Mouse (Mus musculus) adrenal gland, postnatal 10 days (tissue): ENCODE measurements around the gene Mbd5. TPM values are rescaled to one million over a fixed set of nuclear protein-coding genes. Genes with fewer than 3 reads are reported as not detected.

Source experiments
- DNase-seq: peaks from one replicate; pipeline ENCODE4 v3.0.0; 2021; ENCODE audit warnings: mixed read lengths
- total RNA-seq, 2 experiments: library from RNA; stranded (reverse); gene quantifications; 2 replicates each; pipeline ENCODE4 v1.2.3; 2021

Mbd5 gene
- total RNA-seq, 2 experiments from 2014 or later = 42.2 to 44.1 TPM

DNA sequence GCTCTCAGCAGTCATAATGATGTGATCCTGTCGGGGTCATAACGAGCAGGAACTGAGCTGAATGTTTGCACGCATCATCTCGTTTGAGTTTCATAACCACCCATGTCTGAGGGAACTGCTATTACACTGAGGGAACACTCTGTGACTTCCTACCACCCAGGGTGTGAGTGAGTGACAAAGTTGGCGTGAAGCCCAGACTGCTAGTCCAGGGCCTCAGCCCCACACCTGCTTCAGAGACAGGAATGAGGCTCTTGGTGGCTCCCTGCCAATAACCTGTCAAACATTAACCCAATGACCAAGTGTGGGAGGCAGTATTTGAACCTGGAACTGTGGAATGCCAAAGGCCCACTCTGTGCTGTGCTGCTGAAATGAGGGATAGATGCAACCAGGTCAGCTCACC is 400.5 kb downstream of the Mbd5 start:
- DNase-seq = peak; percentile 21

DNA sequence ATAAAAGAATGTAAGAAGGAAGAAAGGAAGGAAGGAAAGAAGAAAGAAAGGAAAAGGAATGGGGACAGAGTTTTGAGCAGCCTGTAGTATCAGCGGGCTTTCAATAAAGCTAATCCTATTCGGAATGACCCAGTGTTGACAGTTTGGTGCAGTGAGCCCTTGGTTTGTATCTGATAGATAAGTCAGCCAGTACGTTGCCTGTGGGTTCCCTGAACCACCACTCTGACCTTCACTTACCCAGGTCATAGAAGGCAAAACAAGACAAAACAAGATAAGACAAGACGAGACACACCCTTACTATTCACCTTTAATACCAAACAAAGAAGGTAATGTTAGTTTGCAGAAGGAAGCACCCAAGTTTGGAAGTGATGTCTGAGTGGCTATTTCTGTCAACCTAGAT is 401.5 kb downstream of the Mbd5 start:
- DNase-seq = no peak

DNA sequence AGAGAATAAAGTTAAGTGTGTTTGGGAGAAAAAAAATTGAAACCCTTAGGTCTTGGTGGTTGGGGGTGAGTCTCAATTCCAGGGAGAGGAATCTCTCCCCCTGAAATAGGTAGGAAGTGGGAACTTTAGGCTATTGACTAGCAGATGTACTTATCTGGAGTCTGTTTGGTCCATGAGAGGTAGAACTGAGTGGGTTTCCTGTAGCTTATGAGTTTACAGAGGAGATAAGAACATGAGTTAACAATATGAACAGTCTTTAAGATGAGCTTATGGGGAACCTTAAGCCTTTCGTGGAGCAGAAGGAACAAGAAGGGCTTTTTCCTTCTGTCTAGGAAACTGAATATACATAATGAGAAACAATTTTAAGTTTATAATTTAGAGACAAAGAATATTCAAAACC is 404.8 kb downstream of the Mbd5 start:
- DNase-seq = no peak

DNA sequence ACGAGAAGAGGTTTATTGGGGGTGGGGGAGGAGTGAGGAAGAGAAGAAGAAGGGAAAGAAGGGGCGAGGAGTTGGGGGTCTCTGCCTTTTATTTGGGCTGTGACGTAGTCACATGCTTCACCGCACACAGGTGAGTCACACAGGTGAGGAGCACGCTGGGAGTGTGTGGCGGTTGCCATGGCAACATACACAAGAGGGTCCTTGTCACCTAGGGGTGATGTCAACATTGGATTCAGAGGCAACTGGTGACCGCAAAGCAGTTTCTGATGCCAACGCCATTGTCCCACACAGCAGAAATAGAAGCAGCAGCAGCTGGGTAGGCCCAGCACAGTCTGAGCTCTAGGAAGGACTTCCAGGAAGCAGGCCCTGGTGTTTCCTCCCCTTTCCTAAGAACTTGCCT is 406.6 kb downstream of the Mbd5 start:
- no peak for DNase-seq

DNA sequence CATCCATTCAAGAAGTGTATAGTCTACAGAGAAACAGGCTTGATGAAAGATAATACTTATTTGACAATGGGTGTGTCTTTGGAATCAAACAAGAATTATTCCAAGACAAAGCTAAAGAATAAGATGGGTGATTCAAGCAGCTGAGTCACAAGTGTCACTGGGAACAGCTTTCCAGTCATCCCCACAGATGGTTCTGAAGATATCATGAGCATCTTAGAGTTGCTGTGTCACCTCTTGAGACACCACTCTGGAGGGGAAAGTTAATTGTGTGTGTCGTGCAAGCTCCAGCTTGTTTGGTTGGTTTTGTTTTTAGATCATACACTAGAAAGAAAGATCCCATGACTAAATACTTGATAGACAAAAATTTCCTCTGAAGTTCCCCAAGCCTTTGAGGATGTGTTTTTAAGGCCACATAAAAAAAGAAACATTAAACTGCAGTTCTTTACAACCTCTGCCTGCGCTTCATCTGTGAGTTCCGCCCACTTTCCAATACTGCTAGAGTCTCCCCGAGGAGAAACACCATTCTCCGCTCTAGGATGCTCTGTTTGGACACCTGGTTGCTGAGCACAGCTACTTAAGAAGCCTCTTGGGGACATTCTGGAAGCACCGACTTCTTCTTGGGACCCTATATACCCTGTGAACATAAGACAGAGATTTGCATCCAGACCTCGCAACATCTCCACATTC is 409.0 kb downstream of the Mbd5 start:
- no peak for DNase-seq

DNA sequence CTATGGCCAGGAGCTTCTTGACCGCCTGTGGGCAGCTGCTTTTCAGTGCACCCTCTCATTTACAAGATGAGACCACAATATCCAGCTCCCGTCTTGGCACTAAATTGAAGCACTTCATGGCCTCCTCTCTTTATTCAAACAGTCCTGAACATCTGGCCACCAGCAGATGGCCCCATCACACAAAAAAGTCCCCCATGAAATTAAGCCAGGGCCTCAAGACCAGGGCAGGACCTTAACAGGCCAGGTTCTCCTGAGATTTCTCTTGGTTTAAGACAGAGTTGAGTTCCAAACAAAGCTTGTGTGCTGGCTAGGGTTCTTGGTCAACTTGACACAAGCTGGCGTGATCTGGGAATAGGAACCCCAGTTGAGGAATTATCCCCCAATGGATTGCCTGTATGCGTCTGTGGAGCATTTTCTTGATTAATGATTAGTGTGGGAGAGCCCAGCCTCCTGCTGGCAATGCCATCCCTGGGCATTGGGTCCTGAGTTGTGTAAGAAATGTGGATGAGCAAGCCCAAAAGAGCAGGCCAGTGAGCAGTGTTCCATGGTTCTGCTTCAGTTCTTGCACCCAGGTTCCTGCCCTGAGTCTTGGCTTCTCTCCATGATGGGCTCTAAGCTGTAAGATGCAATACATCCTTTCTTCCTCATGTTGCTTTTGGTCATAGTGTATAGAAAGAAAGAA is 409.7 kb downstream of the Mbd5 start:
- DNase-seq = peak; percentile 51

DNA sequence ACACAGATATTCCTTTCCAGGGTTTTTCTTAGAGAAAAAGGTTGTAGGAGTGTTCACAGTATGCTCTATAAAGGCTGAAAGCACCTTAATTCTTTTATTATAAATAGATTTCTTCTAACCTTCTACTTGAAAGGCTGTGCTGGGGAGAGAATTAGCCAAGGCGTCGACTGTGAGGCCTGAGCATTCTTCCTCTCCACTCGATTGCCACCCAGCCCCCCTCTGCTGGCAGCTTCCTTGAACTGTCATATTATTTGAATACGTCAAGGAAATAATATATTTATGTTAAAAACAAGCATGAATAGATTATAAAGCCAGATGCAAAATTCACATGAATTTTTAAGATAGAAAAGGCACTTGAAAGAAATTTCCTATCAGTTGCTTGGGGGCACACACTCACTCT is 410.4 kb downstream of the Mbd5 start:
- DNase-seq = no peak

DNA sequence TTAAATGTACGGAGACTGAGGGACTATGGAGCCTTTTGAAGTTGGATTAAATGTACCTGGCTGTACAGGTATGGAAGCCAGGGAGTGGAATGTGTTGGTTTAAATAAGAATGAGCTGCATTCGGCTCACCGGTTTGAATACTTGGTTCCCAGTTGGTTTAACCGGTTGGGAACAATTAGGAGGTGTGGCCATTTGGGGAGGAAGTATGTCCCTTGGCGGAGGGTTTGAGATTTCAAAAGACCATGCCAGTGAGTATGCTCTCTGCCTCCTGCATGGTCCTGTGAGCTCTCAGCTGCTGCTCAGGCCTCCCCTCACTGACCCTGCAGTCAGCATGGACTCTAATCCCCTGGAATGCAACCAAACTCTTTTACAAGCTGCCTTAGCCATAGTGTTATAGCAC is 415.2 kb downstream of the Mbd5 start:
- DNase-seq = no peak

DNA sequence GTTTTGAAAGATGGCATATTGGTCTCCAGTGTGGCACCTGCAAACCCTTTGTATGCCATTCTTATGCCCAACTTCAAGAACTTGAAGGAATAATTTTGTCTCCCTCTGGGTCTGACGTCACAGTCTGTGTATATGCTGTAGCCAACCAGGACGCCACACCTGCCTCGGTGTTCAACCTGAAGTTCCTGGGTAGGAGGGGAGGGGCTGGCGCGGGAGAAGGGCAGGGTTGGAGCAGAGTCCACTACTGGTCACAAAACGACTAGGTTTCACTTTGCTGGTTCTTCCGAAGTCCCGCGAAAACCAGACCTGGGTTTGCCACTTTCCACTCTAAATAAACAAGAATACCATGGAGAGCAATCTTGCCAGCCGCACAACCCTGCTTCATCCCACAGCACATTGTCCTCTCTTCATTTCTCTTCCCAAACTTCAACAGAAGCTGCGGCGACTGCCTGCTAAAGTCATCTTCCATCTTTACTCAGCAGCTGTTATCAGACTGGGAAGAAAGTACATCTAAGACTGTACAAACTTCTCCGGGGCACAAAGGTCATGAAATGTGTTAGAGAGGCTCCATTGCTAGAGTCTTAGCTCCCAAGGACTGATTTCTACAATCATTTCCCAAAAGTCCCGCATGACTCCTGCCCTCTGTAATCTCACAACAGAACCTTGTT is 417.7 kb downstream of the Mbd5 start:
- no peak for DNase-seq

DNA sequence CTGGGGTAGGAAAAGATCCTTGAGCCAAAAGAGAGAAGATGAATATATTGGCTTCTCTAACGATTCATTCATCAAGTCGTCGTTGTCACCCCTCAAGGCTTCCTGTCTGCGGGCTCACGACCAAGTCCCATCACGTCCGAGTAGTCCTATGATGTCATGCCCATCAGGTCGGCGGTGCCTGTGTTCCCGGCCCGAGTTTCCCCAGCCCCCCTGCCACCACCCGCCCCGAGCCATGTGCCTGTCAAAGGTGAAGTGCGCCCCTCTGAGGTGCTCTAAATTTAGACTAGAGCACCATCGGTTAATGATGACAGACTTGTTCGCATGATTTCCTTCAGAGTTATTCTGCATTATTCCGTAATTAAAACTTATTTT is 418.2 kb downstream of the Mbd5 start:
- peak; percentile 30 for DNase-seq

DNA sequence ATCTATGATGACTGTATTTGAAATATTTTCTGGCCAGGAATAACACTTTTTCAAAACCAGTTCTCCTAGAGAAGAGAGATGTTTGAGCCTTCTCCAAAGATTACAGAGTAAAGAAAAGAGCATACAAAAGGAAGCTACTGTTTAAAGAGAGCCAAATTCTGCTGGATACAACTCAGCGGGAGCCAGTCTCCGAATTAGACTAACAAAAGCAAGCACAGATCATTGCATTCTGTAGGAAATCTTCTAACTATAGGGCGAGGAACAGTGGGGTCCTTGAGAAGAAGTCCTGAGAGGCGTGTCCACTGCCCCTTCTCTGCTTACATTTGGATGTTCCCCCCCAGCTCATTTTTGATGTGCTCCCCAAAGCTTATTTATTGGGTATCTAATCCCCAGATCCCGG is 422.3 kb downstream of the Mbd5 start:
- DNase-seq = no peak

DNA sequence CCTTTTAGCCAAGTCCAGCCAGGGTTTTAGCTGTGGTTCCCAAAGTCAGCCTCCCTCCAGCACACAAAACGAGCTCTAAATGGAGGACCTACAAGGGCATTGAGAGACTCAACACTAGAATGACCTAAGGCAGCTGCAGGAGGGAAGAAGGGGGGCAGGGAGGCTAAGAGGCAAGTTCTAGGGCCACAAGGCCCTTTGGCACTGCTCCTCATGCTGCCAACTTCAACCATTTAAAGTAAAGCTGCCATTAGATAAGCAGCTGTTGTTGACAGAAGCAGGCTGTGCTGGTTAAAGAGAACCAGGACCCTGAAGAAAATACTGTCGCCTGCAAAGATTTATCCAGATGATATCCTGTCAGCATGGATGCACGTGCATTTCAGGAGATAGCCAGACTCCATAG is 423.3 kb downstream of the Mbd5 start:
- no peak for DNase-seq

Other genes starting within 250 kb of the Mbd5 start
- gene Acvr2a, start 135.4 kb upstream of the Mbd5 start, total RNA-seq = 10 to 100 TPM; 18.6 to 21.1 TPM
- 10 to 100 TPM; 42.1 to 58.5 TPM for gene Orc4, start 769 bp downstream of the Mbd5 start, total RNA-seq